Mouse (Mus musculus) cortical plate, adult 2 months (tissue): Measurements from ENCODE around the gene Mst1r.

ENCODE experiments used
- CTCF ChIP-seq: fragments of 200-500 bp; IDR thresholded peaks from 2 replicates; pipeline ENCODE4 v1.5.1; 2011; ENCODE audit warnings: mild to moderate bottlenecking, control low read depth, low read length; ENCODE audit not compliant: insufficient read depth; ENCODE audit errors: extremely low read depth
- POLR2A ChIP-seq: fragments of 200-500 bp; IDR thresholded peaks from 2 replicates; pipeline ENCODE4 v1.6.1; 2011; ENCODE audit warnings: mild to moderate bottlenecking, low read length, control low read depth; ENCODE audit not compliant: insufficient read depth; ENCODE audit errors: extremely low read depth

GRCm38 (mm10) chr9:107898563-107898962 is 8.1 kb upstream of the Mst1r start:
- TF ChIP-seq POLR2A (no peak), CTCF (no peak)
